Mouse (Mus musculus): ENCODE measurements at regions not wholly inside any gene's neighbourhood (a gene's known extent, or its start where the extent isn't known, plus 50 kb on each side); places are given as distances from the start of the nearest gene placed in this dataset.
"Not testable (repeated sequence)": the region's sequence is repeated elsewhere in the genome, so short reads cannot be mapped to it uniquely, and the experiment has no call there.

DNA sequence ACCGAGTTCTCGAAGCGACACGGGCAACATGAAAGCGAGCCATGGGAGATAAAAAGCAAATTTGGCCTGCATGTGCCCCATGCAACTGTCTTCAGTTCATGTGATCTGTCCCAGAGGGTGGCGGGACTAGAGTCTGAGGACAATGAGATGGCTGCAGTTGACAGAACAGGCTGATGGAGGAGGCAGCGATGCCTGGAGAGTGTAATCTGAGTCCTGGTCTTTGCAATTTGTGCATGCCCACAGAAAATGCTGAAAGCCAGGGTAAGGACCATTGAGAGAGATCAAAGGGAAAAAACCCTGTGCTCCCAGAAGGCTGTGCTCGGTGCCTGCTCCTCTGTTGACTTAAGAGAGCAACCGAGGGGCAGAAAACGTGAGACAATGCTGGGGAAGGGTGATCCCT is 624.8 kb upstream of the BB014433 start:
- 33% methylated on average over 10 of the region's 10 CpGs for WGBS
- H3K36me3 ChIP-seq, result no peaks in the 10 kb centered on the region
- ATAC-seq (ENCODE audit: low FRiP score), result no peak
- no peaks in the 10 kb centered on the region for H3K9me3 ChIP-seq (replicated peaks)
- no peak overlapping the region for H3K9ac ChIP-seq
- no peak overlapping the region for H3K27ac ChIP-seq
- no peaks in the 10 kb centered on the region for H3K27me3 ChIP-seq
- no peak overlapping the region for H3K4me3 ChIP-seq
- no peak overlapping the region for H3K4me2 ChIP-seq (replicated peaks)
- H3K4me1 ChIP-seq, result no peaks in the 10 kb centered on the region

DNA sequence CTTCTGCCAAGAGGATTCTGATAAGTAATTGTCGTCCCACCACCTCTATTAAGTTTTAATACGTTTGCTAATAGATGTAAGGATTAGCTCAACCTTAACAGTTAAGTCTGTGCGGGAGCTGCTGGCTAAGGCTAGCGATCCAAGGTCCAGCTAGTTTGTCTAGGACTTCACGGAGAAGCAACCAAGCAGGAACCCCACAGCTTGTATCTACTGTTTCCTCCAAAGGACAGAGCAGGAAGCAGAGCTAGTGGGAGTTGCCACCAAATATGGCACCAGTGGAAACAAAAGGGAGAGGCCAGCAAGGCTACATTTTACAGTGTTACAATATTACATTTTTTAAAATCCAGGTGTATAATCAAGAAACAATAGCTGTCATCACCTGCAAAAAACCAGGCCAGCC is 624.4 kb upstream of the BB014433 start:
- Histone ChIP-seq H3K9me3 (replicated peaks) (no peaks in the 10 kb centered on the region), H3K4me3 (no peak overlapping the region), H3K27me3 (no peaks in the 10 kb centered on the region), H3K4me1 (no peaks in the 10 kb centered on the region), H3K27ac (no peak overlapping the region), H3K36me3 (no peaks in the 10 kb centered on the region), H3K9ac (no peak overlapping the region), H3K4me2 (replicated peaks) (no peak overlapping the region)
- 77% methylated on average over 5 of the region's 5 CpGs for whole genome bisulfite sequencing
- no peak for ATAC-seq (ENCODE audit: low FRiP score)

DNA sequence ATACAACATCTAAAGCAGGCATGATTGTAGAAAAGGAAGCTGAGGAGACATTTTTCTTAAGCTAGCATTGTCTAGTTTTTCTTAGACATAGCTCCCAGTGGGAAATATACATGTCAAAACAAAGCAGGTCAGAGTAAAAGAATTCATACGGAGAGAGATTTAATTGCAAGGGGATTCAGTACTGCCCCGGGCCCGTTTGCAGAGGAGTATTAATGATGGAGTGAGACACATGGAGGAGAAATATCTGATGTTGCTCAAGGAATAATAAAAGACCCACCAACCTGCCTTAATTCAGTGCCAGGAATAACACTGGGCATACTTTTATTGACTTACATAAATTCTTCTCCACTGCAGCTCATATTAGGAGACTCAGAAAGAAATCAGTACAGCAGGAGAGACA is 623.6 kb upstream of the BB014433 start:
- no peak overlapping the region for H3K4me2 ChIP-seq (replicated peaks)
- H3K27me3 ChIP-seq, result no peaks in the 10 kb centered on the region
- H3K9ac ChIP-seq, result no peak overlapping the region
- H3K36me3 ChIP-seq, result no peaks in the 10 kb centered on the region
- H3K27ac ChIP-seq, result no peak overlapping the region
- no peak overlapping the region for H3K4me3 ChIP-seq
- no peaks in the 10 kb centered on the region for H3K9me3 ChIP-seq (replicated peaks)
- 66% methylated on average over 3 of the region's 3 CpGs for WGBS
- ATAC-seq (ENCODE audit: low FRiP score), result no peak
- H3K4me1 ChIP-seq, result no peaks in the 10 kb centered on the region

DNA sequence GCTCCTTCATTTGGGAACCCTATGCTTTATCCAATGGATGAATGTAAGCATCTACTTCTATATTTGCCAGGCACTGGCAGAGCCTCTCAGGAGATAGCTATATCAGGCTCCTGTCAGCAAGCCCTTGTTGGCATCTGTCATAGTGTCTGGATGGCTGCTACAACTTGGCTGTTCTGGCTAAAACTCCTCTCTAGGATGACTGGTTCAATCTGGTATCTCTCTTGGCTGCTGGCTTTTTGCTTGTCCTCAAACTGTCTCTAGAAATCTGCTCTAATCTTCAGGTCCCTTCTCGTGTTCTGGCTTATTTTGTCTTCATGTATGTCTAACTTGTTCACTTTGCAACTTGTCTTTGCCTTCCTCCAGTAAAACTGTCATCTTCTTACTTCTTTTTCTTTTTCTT is 614.7 kb upstream of the BB014433 start:
- Histone ChIP-seq H3K36me3 (no peaks in the 10 kb centered on the region), H3K9me3 (replicated peaks) (no peaks in the 10 kb centered on the region), H3K9ac (no peak overlapping the region), H3K4me1 (no peaks in the 10 kb centered on the region), H3K4me3 (no peak overlapping the region), H3K4me2 (replicated peaks) (no peak overlapping the region), H3K27me3 (no peaks in the 10 kb centered on the region), H3K27ac (no peak overlapping the region)
- 83% methylated on average over 1 of the region's 1 CpGs for WGBS
- no peak for ATAC-seq (ENCODE audit: low FRiP score)

DNA sequence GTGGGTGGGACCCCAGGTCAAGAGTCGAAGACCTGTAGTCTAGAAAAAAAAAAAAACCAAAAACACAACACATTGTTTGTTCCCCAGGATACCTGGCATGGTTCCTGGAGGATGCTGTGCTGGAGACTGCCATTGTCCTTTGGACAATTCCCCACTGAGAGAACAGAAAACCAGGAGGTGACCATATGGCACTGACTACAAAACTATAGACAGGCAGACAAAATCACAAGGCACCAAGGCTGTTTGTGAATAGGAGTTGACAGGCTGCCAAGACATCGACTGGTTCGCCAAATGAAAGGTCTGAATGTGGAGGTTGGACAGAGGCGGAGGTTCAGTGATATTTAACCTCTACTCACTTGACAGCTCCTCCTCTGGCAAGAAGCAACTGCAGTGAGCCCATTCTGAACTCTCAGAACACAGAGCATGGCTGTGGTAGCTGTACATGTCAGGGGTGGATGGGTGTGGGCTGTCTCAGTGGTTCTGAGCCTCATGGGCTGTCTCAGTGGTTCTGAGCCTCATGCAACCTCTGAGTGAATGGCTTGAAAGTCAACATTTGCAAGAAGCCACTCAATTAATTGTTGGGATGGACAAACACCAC is 589.0 kb upstream of the BB014433 start:
- no peak for ATAC-seq (ENCODE audit: low FRiP score)
- H3K4me3 ChIP-seq, result no peak overlapping the region
- WGBS, result 81% methylated on average over 4 of the region's 4 CpGs

DNA sequence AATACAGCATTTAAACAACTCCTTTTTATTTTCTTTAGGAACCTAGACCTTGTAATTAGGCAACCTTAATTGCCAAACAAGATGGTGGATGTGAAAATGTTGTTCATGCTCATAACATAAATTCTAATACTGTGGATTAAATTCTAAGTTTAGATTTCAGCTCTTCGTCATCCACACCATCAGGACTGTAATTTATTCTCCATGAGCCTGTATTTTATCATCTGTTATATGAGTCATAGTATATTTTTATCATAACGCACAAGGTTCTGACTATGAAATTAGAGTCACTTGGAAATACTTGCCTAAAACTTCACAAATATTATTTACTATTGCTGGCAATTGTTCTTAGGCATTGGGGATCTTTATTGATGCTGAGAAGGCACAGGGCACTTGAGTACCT is 582.7 kb upstream of the BB014433 start:
- no peak overlapping the region for H3K9ac ChIP-seq
- no peaks in the 10 kb centered on the region for H3K36me3 ChIP-seq
- WGBS, result 89% methylated on average over 2 of the region's 2 CpGs
- no peak overlapping the region for H3K27ac ChIP-seq
- H3K9me3 ChIP-seq (replicated peaks), result no peaks in the 10 kb centered on the region
- H3K4me2 ChIP-seq (replicated peaks), result no peak overlapping the region
- no peaks in the 10 kb centered on the region for H3K4me1 ChIP-seq
- H3K27me3 ChIP-seq, result no peaks in the 10 kb centered on the region
- ATAC-seq (ENCODE audit: low FRiP score), result no peak
- no peak overlapping the region for H3K4me3 ChIP-seq

More for the DNA sequence above, 589.0 kb upstream of the BB014433 start:
- Histone ChIP-seq H3K4me1 (no peaks in the 10 kb centered on the region), H3K9me3 (replicated peaks) (0 out of 2 replicates have a peak, but pooled peaks cover 4% of the 10 kb centered on the region), H3K27me3 (no peaks in the 10 kb centered on the region), H3K27ac (no peak overlapping the region), H3K36me3 (no peaks in the 10 kb centered on the region), H3K4me2 (replicated peaks) (no peak overlapping the region), H3K9ac (no peak overlapping the region)

DNA sequence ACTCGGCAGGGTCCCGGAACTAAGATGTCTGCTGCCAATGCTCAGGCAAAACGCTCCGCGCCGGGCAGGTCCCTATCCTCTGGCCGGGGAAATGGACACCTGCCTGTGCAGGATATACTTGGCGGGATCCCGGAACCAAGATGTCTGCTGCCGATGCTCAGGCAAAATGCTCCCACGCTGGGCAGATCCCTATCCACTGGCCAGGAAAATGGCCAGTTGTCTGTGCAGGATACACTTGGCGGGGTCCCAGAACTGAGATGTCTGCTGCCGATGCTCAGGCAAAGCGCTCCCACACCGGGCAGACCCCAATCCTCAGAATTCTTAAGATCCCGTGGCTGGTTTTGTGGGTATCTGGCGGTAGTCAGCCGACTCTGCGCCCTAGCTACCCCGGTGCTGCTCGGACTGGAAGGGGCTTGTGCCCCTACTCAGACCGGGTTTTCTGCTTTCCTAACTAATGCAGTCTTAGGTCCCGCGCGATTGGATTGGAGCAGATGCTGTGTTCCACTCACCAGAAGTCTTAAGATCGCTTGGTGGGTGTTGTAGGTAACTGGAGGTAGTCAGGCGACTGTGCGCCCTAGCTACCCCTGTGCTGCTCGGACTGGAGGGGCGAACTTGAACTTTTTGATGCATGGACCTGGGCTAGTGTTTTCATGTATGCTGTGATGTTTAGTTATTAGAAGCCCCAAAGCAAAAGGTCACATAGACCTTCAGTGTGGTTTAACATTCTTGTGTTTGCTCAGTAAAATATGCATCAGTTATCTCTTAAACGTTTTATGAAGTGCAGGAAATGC is 577.9 kb upstream of the BB014433 start:
- WGBS, result 92% methylated on average over 31 of the region's 31 CpGs
- H3K27ac ChIP-seq; H3K9ac ChIP-seq; H3K36me3 ChIP-seq; H3K4me1 ChIP-seq; H3K4me2 ChIP-seq (replicated peaks); ATAC-seq (ENCODE audit: low FRiP score); H3K4me3 ChIP-seq; H3K9me3 ChIP-seq (replicated peaks); H3K27me3 ChIP-seq: not testable (repeated sequence)

DNA sequence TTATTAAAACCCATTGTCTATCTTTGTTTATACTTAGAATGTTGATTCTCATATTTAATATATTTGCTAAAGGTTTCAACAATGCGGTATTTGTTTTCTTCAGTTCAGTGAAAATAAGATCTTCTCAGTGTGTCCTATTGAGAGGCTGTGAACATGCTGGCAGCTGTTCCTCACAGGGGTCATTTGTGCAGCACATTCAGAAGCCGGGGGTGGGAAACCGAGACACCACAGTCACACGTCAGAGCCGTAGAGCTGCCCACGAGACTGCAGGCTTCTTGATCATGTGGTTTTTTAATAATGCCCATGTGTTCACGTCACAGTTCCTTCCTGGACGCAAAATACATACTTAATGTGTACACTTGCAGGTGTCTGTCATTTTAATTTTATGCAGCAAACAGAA is 564.3 kb upstream of the BB014433 start:
- H3K9me3 ChIP-seq (replicated peaks), result no peaks in the 10 kb centered on the region
- H3K4me1 ChIP-seq, result no peaks in the 10 kb centered on the region
- no peaks in the 10 kb centered on the region for H3K36me3 ChIP-seq
- H3K9ac ChIP-seq, result no peak overlapping the region
- H3K4me2 ChIP-seq (replicated peaks), result no peak overlapping the region
- ATAC-seq (ENCODE audit: low FRiP score), result no peak
- no peak overlapping the region for H3K4me3 ChIP-seq
- no peak overlapping the region for H3K27ac ChIP-seq
- WGBS, result 49% methylated on average over 8 of the region's 8 CpGs
- H3K27me3 ChIP-seq, result no peaks in the 10 kb centered on the region

DNA sequence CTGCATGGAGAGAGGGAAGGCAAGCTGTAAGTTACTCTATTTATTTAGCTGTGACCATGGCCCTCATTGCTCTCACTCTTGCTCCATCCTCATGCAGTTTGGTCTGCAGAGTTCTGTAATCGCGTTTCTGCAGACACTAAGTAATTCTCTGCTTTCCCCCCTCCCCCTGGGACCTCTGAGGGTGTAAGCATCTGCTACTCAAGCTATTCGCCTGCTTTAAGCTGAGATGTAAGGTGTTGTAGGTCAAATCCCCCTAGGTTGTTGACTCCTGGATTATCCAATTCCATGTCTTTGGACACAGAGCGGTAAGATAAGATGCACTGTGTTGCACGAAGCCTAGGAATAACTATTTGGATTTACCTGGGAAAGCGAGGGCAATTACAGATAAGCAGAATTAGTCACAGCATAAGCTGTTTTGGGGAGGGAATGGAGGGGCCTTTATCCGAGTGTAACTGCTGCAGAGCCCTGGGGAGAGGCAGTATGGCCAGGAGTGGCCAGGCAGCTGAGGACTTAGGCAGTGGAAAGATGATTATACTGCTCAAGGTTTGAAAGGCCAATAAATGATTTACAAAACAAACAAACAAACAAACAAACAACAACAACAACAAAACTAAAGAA is 561.8 kb upstream of the BB014433 start:
- no peak overlapping the region for H3K4me2 ChIP-seq (replicated peaks)
- no peak overlapping the region for H3K9ac ChIP-seq
- ATAC-seq (ENCODE audit: low FRiP score), result no peak
- H3K27ac ChIP-seq, result no peak overlapping the region
- H3K4me1 ChIP-seq, result no peaks in the 10 kb centered on the region
- WGBS, result 53% methylated on average over 7 of the region's 7 CpGs
- no peaks in the 10 kb centered on the region for H3K27me3 ChIP-seq
- H3K4me3 ChIP-seq, result no peak overlapping the region
- no peaks in the 10 kb centered on the region for H3K36me3 ChIP-seq
- no peaks in the 10 kb centered on the region for H3K9me3 ChIP-seq (replicated peaks)

DNA sequence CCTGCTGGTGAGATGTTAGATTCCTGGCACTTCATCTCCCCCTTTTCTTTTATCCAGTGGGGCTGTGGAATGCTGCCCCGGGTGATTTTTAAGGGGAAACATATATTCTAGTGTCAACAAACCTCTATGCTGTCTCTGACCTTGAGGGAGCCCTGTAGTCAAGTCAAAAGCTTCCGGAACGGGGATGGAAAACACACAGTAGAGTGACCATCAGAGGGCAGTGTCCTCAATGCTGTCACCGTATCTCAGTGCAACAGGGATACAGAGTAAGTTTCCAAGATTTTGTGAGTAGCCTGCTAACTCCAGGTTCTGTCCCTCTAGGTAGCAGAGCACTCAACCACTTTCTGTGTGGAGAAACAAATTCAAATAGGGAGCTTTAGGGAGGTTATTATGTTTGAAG is 555.7 kb upstream of the BB014433 start:
- H3K36me3 ChIP-seq, result no peaks in the 10 kb centered on the region
- no peak overlapping the region for H3K27ac ChIP-seq
- WGBS, result 76% methylated on average over 4 of the region's 4 CpGs

DNA sequence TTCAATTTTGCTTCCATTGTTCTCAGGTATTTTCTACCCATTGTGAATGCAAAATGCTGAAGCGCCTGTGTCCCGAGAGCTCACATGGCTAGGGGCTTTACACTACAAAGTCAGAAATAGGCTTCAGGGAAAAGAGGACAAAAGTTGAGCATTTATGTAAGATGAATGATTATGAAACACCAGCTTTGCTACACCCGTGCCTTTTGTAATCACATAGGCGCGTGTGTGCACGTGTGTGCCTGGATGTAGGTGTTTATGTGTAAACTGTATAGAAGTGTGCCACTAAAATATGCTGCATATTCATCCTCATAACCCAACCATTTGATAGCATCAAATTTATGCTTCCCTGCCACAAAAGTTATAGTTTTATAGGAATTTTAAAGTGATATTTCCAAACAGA is 547.2 kb upstream of the BB014433 start:
- H3K9ac ChIP-seq, result no peak overlapping the region
- no peak overlapping the region for H3K4me2 ChIP-seq (replicated peaks)
- H3K36me3 ChIP-seq, result no peaks in the 10 kb centered on the region
- H3K27ac ChIP-seq, result no peak overlapping the region
- no peak overlapping the region for H3K4me3 ChIP-seq
- WGBS, result 79% methylated on average over 6 of the region's 6 CpGs
- H3K27me3 ChIP-seq, result no peaks in the 10 kb centered on the region
- no peak for ATAC-seq (ENCODE audit: low FRiP score)
- H3K9me3 ChIP-seq (replicated peaks), result no peaks in the 10 kb centered on the region
- no peaks in the 10 kb centered on the region for H3K4me1 ChIP-seq

More for the DNA sequence above, 555.7 kb upstream of the BB014433 start:
- H3K27me3 ChIP-seq, result no peaks in the 10 kb centered on the region
- no peak overlapping the region for H3K4me3 ChIP-seq
- H3K4me2 ChIP-seq (replicated peaks), result no peak overlapping the region
- no peak for ATAC-seq (ENCODE audit: low FRiP score)
- no peaks in the 10 kb centered on the region for H3K9me3 ChIP-seq (replicated peaks)
- H3K9ac ChIP-seq, result no peak overlapping the region
- H3K4me1 ChIP-seq, result no peaks in the 10 kb centered on the region

DNA sequence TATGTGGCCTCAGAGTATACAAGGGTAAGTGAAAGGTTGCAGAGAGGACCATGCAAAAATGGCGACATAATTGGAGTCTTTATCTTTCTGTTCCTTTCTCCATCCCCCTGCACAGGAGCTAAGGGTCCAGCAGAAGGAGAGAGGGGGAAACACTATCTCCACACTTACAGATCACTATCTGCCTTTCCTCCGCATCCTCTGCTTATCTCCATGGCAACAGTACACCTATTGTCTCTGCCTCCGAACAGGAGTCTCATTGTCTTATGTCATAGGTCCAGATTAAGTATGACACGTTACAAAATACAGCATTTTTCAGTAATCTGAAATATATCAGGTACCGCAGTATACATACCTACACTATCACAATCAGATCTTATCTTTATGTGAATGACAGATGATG is 537.9 kb upstream of the BB014433 start:
- no peaks in the 10 kb centered on the region for H3K36me3 ChIP-seq
- 67% methylated on average over 5 of the region's 5 CpGs for WGBS
- H3K9ac ChIP-seq, result no peak overlapping the region
- no peaks in the 10 kb centered on the region for H3K27me3 ChIP-seq
- no peak overlapping the region for H3K4me3 ChIP-seq
- H3K4me1 ChIP-seq, result 0 out of 2 replicates have a peak, but pooled peaks cover 3% of the 10 kb centered on the region
- H3K27ac ChIP-seq, result no peak overlapping the region
- no peak for ATAC-seq (ENCODE audit: low FRiP score)
- H3K9me3 ChIP-seq (replicated peaks), result no peaks in the 10 kb centered on the region
- H3K4me2 ChIP-seq (replicated peaks), result no peak overlapping the region

DNA sequence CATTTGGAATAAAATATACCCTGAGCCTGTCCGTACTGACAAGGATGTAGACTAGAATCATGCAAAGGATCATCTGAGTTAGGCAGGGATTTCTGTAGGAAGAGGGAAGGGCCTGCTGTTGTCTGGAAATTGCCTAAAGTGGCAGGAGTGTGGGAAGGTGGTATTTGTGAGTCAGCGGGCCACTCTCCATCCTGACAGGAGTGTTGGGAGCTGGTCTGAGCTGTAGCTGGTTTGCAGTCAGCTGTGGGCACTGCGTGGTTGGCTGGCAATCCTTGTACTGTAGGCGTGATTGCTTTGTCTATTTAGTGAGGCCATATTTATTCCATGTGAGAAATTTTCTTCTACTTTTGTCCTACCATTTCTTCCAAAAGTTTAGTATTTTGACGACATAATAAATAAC is 524.2 kb upstream of the BB014433 start:
- H3K27me3 ChIP-seq, result no peaks in the 10 kb centered on the region
- ATAC-seq (ENCODE audit: low FRiP score), result no peak
- no peaks in the 10 kb centered on the region for H3K36me3 ChIP-seq
- no peak overlapping the region for H3K9ac ChIP-seq
- no peaks in the 10 kb centered on the region for H3K9me3 ChIP-seq (replicated peaks)
- no peak overlapping the region for H3K4me3 ChIP-seq
- no peaks in the 10 kb centered on the region for H3K4me1 ChIP-seq
- H3K27ac ChIP-seq, result no peak overlapping the region
- WGBS, result 90% methylated on average over 5 of the region's 5 CpGs
- no peak overlapping the region for H3K4me2 ChIP-seq (replicated peaks)

All from hindbrain, embryonic 12.5 days (tissue).